Mouse (Mus musculus) myocyte (in vitro differentiated cells): ENCODE results near the gene Pdzrn4. TPM values are rescaled to one million over a fixed set of nuclear protein-coding genes. Genes with fewer than 3 reads are reported as not detected.

ENCODE experiments used
- H3K27me3 ChIP-seq: one replicate; pipeline ENCODE4 v1.6.1; 2011; ENCODE audit not compliant: control insufficient read depth, insufficient read depth, insufficient read length
- H3K36me3 ChIP-seq: one replicate; pipeline ENCODE4 v1.6.1; 2011; ENCODE audit not compliant: control insufficient read depth, insufficient read depth
- H3K4me2 ChIP-seq: one replicate; pipeline ENCODE4 v1.6.1; 2011; ENCODE audit warnings: low read depth, control low read depth
- H3K4me3 ChIP-seq: one replicate; pipeline ENCODE4 v1.5.1; 2011; ENCODE audit warnings: mild to moderate bottlenecking, control low read depth, moderate library complexity
- H3K79me2 ChIP-seq: one replicate; pipeline ENCODE4 v1.6.1; 2011; ENCODE audit not compliant: control insufficient read depth, insufficient read depth
- H3ac ChIP-seq: one replicate; pipeline ENCODE4 v1.6.1; 2011; ENCODE audit not compliant: control insufficient read depth, insufficient read length
- CEBPB ChIP-seq: IDR thresholded peaks from 2 replicates; pipeline ENCODE4 v1.6.1; 2011; ENCODE audit warnings: mild to moderate bottlenecking, moderate library complexity; ENCODE audit not compliant: poor library complexity, insufficient read depth, severe bottlenecking
- E2F4 ChIP-seq: IDR thresholded peaks from one replicate; pipeline ENCODE4 v1.6.1; 2011; ENCODE audit warnings: mild to moderate bottlenecking, control low read depth, moderate library complexity; ENCODE audit not compliant: insufficient read depth
- MAX ChIP-seq: IDR thresholded peaks from one replicate; pipeline ENCODE4 v1.6.1; 2011; ENCODE audit warnings: low read depth, mild to moderate bottlenecking, control low read depth
- MYOD1 ChIP-seq, 3 experiments: IDR thresholded peaks; one replicate each; pipeline ENCODE4 v1.6.1; 2011; ENCODE audit warnings: control low read depth in 2 of 3, low read depth in 2 of 3, mild to moderate bottlenecking in 2 of 3, moderate library complexity in 1 of 3; ENCODE audit not compliant: insufficient read length in 2 of 3, control insufficient read depth in 1 of 3
- MYOG ChIP-seq, 3 experiments: IDR thresholded peaks; one replicate each; pipeline ENCODE4 v1.6.1; 2011; ENCODE audit warnings: control low read depth in 2 of 3, low read depth in 2 of 3, mild to moderate bottlenecking in 2 of 3; ENCODE audit not compliant: insufficient read length in 2 of 3, control insufficient read depth in 1 of 3, insufficient read depth in 1 of 3
- POLR2A ChIP-seq: IDR thresholded peaks from one replicate; pipeline ENCODE4 v1.6.1; 2011; ENCODE audit warnings: low read depth, mild to moderate bottlenecking, control low read depth, moderate library complexity; ENCODE audit not compliant: insufficient read length
- POLR2AphosphoS2 ChIP-seq: IDR thresholded peaks from one replicate; pipeline ENCODE4 v1.6.1; 2011; ENCODE audit warnings: low read depth, control low read depth; ENCODE audit not compliant: insufficient read length
- REST ChIP-seq: IDR thresholded peaks from one replicate; pipeline ENCODE4 v1.6.1; 2011; ENCODE audit warnings: mild to moderate bottlenecking, control low read depth, moderate library complexity; ENCODE audit not compliant: insufficient read depth, insufficient read length
- SRF ChIP-seq: IDR thresholded peaks from one replicate; pipeline ENCODE4 v1.6.1; 2011; ENCODE audit warnings: low read depth; ENCODE audit not compliant: control insufficient read depth, insufficient read length
- TCF12 ChIP-seq: IDR thresholded peaks from one replicate; pipeline ENCODE4 v1.6.1; 2011; ENCODE audit warnings: mild to moderate bottlenecking, control low read depth; ENCODE audit not compliant: poor library complexity, insufficient read depth, severe bottlenecking
- TCF3 ChIP-seq: IDR thresholded peaks from one replicate; pipeline ENCODE4 v1.6.1; 2011; ENCODE audit warnings: low read depth, control low read depth; ENCODE audit not compliant: insufficient read length
- USF1 ChIP-seq: IDR thresholded peaks from one replicate; pipeline ENCODE4 v1.6.1; 2011; ENCODE audit warnings: low read depth, mild to moderate bottlenecking, control low read depth, moderate library complexity
- polyA plus RNA-seq: library from polyadenylated mRNA; unstranded; fragments of >200 nt; fragmentation: generic; extraction: Trizol; gene quantifications from one replicate; pipeline ENCODE4 v1.2.1, GENCODE M21; 2012; ENCODE audit warnings: missing spikeins

Pdzrn4 gene
- polyA plus RNA-seq, 1 experiment, result 0.07 TPM

DNA sequence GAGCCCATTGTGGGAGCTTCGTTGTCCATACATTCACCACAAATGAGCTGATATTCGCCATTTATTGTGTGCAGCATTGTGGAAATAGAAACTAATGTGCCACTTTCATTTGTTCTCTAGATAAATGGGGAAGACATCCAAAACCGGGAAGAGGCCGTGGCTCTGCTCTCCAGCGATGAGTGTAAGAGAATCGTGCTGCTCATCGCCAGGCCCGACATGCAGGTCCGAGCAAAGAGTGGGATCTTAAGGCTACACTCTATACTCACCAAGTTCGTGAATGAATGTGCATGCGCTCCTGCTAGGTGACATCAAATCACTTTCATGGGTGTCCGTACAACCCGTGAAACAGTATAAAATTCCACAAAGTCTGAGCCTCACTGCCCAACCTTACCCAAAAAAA lies 355.9 kb downstream of the Pdzrn4 start:
- no peak overlapping the region for H3K4me2 ChIP-seq
- no peaks in the 10 kb centered on the region for H3K27me3 ChIP-seq
- no peak overlapping the region for H3K4me3 ChIP-seq
- no peak overlapping the region for H3ac ChIP-seq
- no peaks in the 10 kb centered on the region for H3K79me2 ChIP-seq
- no peak for TF ChIP-seq MYOD1 (IDR thresholded peaks at IDR 0.05; ENCODE audit: control insufficient read depth in 1 of 3, insufficient read length in 2 of 3, low read depth in 2 of 3)
- TF ChIP-seq SRF, result no peak
- no peak for TF ChIP-seq MYOG (IDR thresholded peaks at IDR 0.05; ENCODE audit: control insufficient read depth in 1 of 3, insufficient read depth in 1 of 3, insufficient read length in 2 of 3, low read depth in 2 of 3)
- no peak for TF ChIP-seq POLR2A
- TF ChIP-seq TCF3, result no peak
- no peak for TF ChIP-seq USF1
- no peak for TF ChIP-seq REST
- no peak for TF ChIP-seq CEBPB
- no peak for TF ChIP-seq MAX
- no peak for TF ChIP-seq TCF12
- no peak for TF ChIP-seq E2F4
- no peak for TF ChIP-seq POLR2AphosphoS2
- H3K36me3 ChIP-seq, result no peaks in the 10 kb centered on the region

DNA sequence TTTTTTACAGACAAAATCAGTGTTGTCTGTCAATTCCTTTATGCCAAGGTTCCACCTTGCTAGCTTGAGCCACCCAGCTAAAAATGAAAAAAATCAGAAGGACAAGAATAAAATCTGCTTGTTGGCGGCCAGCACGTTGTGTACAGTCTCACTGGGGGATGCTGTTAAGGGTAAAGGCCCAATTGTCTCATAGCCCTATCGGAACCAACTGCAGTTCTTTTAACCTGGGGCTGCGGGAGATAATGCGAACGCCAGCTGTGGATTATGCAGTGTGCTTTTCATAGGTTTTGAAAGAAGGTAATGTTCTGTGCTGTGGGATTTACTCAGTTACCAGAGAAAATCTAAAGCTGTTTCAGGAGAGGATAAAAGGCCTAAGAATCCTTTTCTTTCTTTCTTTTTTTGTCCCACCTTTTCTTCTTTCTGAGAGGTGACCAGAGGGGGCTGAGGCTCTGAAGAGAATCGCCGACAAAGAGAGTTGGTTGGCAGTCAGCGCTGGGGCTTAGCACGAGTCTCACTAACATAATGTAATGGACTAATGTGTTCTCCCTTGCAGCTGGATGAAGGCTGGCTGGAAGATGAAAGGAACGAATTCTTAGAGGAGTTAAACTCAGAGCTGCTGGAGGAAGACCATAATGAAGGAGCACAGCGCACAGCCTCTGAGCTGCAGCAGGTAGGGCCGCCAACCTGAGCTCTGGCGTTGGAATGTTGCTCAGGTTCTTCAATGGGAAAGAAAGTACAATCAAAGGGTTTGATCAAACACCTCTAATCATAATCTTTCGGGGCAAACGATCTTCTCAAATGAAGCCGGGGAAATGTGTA lies 360.6 kb downstream of the Pdzrn4 start:
- no peaks in the 10 kb centered on the region for H3K79me2 ChIP-seq
- H3ac ChIP-seq, result no peak overlapping the region
- no peak overlapping the region for H3K4me2 ChIP-seq
- H3K36me3 ChIP-seq, result no peaks in the 10 kb centered on the region
- no peak overlapping the region for H3K4me3 ChIP-seq
- no peaks in the 10 kb centered on the region for H3K27me3 ChIP-seq
- no peak for TF ChIP-seq POLR2A
- TF ChIP-seq E2F4, result no peak
- no peak for TF ChIP-seq POLR2AphosphoS2
- TF ChIP-seq MYOD1 (IDR thresholded peaks at IDR 0.05; ENCODE audit: control insufficient read depth in 1 of 3, insufficient read length in 2 of 3, low read depth in 2 of 3), result no peak
- TF ChIP-seq REST, result no peak
- TF ChIP-seq TCF3, result no peak
- TF ChIP-seq CEBPB, result no peak
- no peak for TF ChIP-seq SRF
- TF ChIP-seq MAX, result no peak
- no peak for TF ChIP-seq MYOG (IDR thresholded peaks at IDR 0.05; ENCODE audit: control insufficient read depth in 1 of 3, insufficient read depth in 1 of 3, insufficient read length in 2 of 3, low read depth in 2 of 3)
- no peak for TF ChIP-seq USF1

DNA sequence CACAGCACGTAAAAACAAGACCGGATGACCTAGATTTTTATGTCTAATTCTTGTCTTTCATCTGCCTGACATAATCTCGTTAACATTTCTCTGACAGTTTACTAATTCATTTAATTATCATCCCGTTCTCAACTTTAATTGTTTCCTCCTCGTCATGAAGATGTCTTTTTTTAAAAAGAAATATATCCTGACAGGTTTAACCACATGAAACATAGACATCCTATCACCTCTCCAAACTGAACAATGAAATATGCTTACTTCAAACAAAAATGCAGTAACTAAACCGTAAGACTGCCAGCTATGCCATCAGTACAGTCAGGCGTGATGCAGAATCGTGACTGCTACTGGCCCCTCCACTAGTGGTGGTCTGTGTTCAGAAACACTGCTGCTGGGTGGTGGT lies 362.3 kb downstream of the Pdzrn4 start:
- Histone ChIP-seq H3K4me2 (no peak overlapping the region), H3K36me3 (no peaks in the 10 kb centered on the region), H3ac (no peak overlapping the region), H3K79me2 (no peaks in the 10 kb centered on the region), H3K4me3 (no peak overlapping the region), H3K27me3 (peaks cover 3% of the 10 kb centered on the region)
- TF ChIP-seq MAX (no peak), POLR2A (no peak), TCF3 (no peak), POLR2AphosphoS2 (no peak), REST (no peak), USF1 (no peak), SRF (no peak), MYOD1 (IDR thresholded peaks at IDR 0.05; ENCODE audit: control insufficient read depth in 1 of 3, insufficient read length in 2 of 3, low read depth in 2 of 3) (no peak), MYOG (IDR thresholded peaks at IDR 0.05; ENCODE audit: control insufficient read depth in 1 of 3, insufficient read depth in 1 of 3, insufficient read length in 2 of 3, low read depth in 2 of 3) (no peak), CEBPB (no peak), TCF12 (no peak), E2F4 (no peak)

DNA sequence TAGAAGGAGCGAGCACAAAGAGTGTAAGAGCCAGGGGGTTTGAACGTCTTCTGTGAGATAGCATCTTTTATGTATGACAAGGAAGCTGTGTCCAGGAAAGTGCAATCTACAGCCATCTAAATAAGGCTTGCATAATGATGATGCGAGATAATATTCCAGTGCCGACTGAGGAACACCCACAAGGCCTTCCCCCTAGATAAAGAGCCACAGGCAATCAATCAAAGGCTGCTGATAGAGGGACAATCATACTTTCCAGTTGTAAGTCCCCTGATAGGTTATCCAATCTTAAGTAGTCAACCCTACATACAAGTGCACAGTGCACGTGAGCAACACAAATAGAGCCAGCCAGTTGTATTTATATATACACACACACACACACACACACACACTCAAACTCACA lies 366.6 kb downstream of the Pdzrn4 start:
- TF ChIP-seq POLR2AphosphoS2 (no peak), REST (no peak), MYOG (IDR thresholded peaks at IDR 0.05; ENCODE audit: control insufficient read depth in 1 of 3, insufficient read depth in 1 of 3, insufficient read length in 2 of 3, low read depth in 2 of 3) (no peak), MYOD1 (IDR thresholded peaks at IDR 0.05; ENCODE audit: control insufficient read depth in 1 of 3, insufficient read length in 2 of 3, low read depth in 2 of 3) (no peak), E2F4 (no peak), USF1 (no peak), MAX (no peak), POLR2A (no peak), TCF12 (no peak), TCF3 (no peak), SRF (no peak), CEBPB (no peak)
- Histone ChIP-seq H3K36me3 (no peaks in the 10 kb centered on the region), H3K4me3 (no peak overlapping the region), H3K27me3 (peaks cover 3% of the 10 kb centered on the region), H3K4me2 (no peak overlapping the region), H3ac (no peak overlapping the region), H3K79me2 (no peaks in the 10 kb centered on the region)
